Mouse (Mus musculus) naive thymus-derived CD4-positive, alpha-beta T cell, adult 5 months (primary cell): ENCODE results near the gene Itgb1. TPM values are rescaled to one million over a fixed set of nuclear protein-coding genes. Genes with fewer than 3 reads are reported as not detected.

Source experiments
- polyA plus RNA-seq: library from polyadenylated mRNA; unstranded; fragments of 100-300 nt; shearing (Covaris generic); gene quantifications from one replicate; pipeline ENCODE4 v1.2.1, GENCODE M21; 2017

Itgb1 gene
- 37.4 TPM for polyA plus RNA-seq

DNA sequence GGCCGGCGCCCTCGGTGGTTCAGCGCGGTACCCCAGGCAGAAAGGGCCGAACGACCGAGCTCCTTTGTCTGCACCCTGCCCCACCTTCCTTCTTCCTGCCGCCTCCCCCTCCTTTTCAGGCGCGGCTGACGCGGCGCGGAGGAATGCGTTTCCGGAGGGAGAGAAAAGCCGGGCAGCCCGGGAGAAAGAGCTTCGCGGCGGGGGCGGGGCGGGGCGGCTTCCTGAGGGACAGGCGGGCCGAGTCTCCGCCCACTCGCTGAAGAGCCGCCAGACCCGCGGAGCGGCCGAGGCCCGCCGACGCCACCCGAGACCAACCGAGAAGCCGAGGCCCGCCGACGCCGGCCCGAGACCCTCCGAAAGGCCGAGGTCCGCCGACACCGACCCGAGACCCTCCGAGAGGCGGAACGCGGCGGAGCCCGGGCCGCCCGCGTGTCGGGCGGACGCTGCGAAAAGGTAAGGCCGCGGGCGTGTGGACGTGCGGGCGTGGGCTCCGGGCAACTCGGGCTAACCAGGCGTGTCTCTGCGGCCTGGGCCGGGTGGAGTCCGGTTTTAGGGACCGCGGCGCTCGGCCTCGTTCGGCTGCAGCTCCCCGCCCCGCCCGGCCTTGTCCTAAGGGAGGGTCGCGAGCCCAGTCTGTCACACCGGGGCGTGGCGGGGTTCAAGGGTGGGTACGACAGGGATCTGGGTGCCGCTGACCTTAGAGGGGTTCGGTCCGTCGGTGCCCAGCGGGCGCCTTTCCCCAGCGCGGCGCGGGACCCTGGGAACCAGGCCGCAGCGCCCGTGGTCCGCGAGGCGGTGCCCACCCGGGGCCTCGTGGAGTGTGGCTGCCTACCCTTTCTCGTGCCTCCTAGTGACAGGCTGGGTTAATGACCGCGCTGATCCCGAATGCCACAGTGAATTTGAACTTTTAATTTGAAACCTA, at the start of gene Itgb1:
TSS of gene Itgb1 (plus strand) at position 148 of the 922 bp plus-strand sequence.

Other genes with a start within 250 kb of the Itgb1 start
- not detected for gene Gm3952, start 113.0 kb downstream of the Itgb1 start, polyA plus RNA-seq